Mouse (Mus musculus): ENCODE data around the gene Poldip3. TPM values are rescaled to one million over a fixed set of nuclear protein-coding genes. Genes with fewer than 3 reads are reported as not detected.

Gene Poldip3
- total RNA-seq, 4 experiments from 2014 or later: 84.5 to 94.7 (median 92.1) TPM

DNA sequence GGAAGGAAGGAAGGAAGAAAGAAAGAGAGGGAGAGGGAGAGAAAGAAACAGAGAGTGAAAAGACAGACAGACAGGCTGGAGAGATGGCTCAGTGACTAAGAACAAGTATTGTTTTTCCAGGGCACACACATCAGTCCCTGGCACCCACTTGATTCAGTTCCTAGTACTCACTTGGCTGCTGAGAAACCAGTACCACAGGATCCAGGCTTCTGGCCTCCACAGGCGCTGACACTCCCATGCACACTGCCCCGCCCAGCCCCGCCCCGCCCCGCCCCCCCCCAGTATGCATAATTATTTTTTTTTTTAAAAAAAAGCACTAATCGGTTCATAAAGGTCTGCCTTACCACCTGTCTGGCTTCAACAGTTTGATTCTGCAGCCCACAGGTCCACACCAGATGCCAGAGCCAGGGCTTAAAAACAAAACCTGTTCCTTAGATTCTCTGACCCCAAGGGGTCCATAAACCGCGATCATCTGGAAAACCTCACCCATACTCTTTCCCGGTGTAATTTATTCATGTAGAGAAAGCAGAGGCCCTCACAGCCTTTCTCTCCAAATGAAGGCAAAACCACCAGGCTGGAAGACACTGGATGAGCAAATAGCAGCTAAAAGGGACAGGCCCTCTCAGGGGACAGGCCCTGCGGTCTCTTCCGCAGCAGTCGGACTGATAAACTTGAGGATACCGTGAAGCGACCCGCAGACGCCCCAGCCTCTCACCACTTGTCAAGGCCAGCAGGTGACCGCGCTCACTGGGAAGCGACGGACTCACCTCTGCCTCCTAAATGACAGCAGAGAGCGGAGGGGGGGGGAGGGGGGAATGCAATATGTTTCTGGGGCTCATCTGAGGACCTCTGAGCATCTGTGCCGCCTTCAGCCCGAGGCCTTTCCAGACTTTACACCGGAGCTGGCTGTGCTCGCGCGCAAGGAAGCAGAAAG is 60.4 kb downstream of the Poldip3 start:
- no peak for DNase-seq (ENCODE audit: low spot score in 2 of 2)

DNA sequence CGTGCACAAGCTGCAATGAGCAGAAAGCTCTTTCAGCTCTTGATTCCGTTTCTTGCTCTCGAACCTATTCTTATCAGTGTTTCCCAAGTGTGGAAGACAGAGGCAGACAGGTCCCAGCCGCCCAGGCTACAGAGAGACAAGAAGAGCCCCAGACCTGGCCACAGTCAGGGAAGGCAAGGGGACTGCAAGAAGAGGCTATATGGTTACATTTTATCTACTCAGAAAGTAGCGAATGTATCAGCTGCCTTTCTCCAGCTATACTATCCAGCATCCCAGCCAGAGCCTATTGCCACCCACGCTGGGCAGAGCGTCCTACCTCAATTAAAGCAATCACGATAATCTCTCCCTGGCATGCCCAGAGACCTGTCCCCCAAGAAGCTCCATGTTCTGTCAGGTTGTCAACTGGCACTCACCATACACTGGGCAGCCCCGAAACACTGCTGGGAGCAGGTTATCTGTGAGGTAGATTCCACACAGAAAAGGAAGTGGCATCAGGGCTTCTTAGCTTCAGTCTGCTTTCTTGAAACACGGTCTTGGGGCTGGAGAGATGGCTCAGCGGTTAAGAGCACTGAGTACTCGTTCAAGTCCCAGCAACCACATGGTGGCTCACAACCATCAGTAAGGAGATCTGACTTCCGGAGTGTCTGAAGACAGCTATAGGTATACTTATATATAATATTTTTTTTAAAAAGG is 62.4 kb downstream of the Poldip3 start:
- no peak for DNase-seq (ENCODE audit: low spot score in 2 of 2)

DNA sequence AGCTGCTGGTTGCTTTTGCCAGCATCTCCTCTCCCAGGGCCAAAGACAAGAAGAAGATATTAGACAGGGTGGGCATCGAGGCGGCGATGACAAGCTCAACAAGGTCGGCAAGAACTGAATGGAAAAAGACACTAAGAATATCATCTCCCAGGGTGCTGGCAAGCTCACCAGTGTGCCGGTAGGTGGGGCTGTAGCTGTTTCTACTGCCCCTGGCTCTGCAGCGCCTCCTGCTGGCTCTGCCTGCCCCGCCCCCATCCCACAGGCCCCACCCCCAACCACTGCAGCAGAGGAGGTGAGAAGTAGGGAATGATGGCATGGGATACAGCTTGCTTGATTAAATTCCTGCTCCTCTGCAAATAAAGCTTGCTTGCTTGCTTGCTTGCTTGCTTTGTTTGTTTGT is 63.3 kb downstream of the Poldip3 start:
- no peak for DNase-seq (ENCODE audit: low spot score in 2 of 2)

DNA sequence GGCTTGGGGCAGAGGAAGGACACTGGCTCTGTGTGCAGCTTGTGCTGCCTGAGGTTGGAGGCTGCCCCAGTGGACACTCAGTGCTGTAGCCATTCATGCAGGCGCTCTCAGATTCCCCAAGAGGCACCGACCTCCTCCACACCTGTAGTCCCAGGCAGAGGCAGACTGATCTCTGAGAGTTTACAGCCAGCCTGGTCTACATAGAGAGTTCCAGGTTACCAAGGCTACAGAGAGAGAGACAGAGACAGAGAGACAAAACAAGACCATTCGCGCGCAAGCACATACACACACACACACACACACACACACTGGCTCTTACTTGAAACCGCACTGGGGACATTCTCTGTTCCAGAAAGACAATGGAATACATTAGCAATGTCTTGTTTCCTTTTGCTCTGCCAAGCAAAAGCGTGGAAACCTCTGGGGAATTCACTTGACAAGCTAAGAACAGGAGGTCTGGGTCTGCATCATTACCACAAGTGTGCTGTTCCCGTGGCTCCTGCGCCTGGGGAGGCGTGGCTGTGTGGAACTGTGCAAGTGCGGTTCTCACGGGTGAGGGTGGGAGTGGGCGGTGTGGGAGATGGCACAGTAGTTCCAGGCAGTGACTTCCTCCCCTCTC is 65.1 kb downstream of the Poldip3 start:
- DNase-seq (ENCODE audit: low spot score in 2 of 2): no peak

GRCm38 (mm10) chr15:83083530-83083929 is 65.7 kb downstream of the Poldip3 start:
- no peak for DNase-seq (ENCODE audit: low spot score in 2 of 2)

Other genes starting within 250 kb of the Poldip3 start
- gene Tcf20, start 161.5 kb downstream of the Poldip3 start, total RNA-seq (2022): 100 to 1,000 TPM; 192 to 215 (median 201) TPM
- 1 to 10 TPM; 1.7 to 6.2 (median 3.5) TPM for gene Nfam1, start 116.1 kb downstream of the Poldip3 start, total RNA-seq (2022)
- 10 to 100 TPM in 2 of 4 experiments, 1 to 10 TPM in 2; 8.5 to 13.7 (median 11.2) TPM for gene Serhl, start 59.9 kb downstream of the Poldip3 start, total RNA-seq (2022)
- 100 to 1,000 TPM; 126 to 141 (median 133) TPM for gene Rrp7a, start 26.6 kb downstream of the Poldip3 start, total RNA-seq (2022)
- gene Cyb5r3, start 23.2 kb upstream of the Poldip3 start, total RNA-seq (2022): 10 to 100 TPM; 70.0 to 98.9 (median 81.6) TPM
- 1 to 10 TPM; 3.7 to 4.5 (median 4.3) TPM for gene A4galt, start 102.4 kb upstream of the Poldip3 start, total RNA-seq (2022)
- gene Arfgap3, start 200.9 kb upstream of the Poldip3 start, total RNA-seq (2022): 10 to 100 TPM; 16.1 to 23.7 (median 20.0) TPM

All from layer of hippocampus, adult 8-10 months (tissue).